Mouse (Mus musculus) CD4-positive helper T cell, adult 2 months (primary cell): ENCODE measurements around the gene Ddx54.

Experiments
- DNase-seq: peaks from one replicate; pipeline ENCODE4 v3.0.0-alpha.2; 2012; ENCODE audit warnings: low read depth, missing footprints, low spot score

Gene Ddx54

DNA sequence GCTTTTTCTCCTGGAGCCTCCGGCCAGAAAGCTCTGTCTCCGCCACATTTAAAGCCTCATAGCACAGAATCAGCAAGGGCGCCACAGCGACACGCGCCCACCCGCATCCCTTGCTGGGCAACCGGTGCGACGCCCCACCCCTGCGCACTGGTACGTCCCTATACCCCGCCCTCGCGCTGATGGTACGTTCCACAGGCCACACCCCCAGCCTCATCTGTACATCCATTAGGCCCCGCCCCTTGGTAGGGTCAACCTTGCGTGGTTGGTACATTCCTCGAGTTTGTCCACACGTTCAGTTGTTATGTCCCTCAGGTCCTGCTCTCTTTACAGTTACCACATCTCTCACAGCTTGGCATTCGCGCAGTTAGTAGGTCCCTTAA lies at the start of gene Ddx54, which contains the start of gene Rita1:
Gene Ddx54 (plus strand): TSS at position 298 of the 380 bp plus-strand sequence.
Gene Rita1 (minus strand): TSS at position 148 of the 380 bp plus-strand sequence.
- no peak for DNase-seq

DNA sequence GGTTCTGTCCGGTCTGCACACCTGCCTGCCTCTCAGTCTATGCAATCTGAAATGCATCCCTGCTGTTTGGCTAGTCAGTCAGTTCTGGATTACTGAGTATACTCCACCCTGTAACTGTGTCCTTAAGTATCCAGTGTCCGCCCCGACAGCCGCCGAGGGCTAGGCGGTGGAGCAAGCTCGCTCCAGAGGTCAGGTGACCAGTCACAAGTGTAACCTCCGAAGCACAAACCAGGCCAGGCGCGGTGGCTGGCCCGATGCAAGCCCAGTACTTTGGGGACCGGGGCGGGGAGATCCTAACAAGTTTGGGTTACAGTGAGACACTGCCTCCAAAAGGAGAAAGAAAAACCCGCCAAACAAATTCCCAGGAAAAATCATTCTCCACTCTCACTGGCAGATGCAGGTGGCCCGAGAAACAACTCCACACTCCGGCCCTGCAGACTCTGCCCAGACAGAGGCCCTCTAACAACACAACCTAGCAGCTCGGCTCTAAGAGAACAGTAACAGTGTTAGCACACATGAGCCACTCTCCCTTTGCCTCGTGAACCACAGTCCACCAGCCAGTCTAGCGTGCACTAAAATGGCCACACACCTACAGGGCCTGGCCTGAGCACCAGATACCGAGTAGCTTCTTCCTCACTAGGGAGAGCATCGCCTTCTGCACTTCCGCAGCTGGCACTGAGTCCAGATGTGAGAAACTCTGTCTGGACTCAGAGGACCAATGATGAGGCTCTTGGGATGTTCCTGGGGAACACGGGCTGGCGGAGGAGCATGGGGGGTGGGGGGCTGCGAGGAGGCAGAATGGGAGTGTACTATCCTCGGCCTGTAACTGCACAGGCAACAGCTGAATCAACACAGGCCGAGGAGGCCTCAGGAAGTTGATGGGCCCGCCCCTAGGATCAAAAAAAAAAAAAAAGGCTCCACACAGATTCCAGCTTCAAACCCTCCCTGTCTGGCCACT lies 49.3 kb upstream of the Ddx54 start:
- DNase-seq: no peak

DNA sequence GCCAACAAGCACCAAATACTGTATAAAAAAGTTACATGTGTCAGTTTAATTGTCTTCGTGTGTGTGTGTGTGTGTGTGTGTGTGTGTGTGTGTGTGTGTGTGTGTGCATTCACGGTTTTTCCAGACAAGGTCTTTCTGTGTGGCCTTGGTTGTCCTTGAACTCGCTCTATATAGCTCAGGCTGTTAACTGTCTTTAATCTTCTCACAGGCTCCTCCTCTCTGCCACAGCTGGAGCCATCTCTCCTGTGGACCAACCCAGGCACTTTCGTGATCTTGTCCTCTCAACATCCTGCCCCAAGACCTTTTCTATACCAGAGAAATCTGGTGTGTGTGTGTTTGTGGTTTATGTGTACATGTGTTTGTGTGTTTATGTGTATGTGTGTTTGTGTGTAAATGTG lies 48.6 kb upstream of the Ddx54 start:
- DNase-seq: no peak

GRCm38 (mm10) chr5:120565171-120565905 lies 47.2 kb upstream of the Ddx54 start:
- DNase-seq: no peak

- no peak for DNase-seq
Measured at GRCm38 (mm10) chr5:120566101-120566500, 46.4 kb upstream of the Ddx54 start.

- DNase-seq: no peak
Measured at GRCm38 (mm10) chr5:120566681-120567252, 45.8 kb upstream of the Ddx54 start.

- DNase-seq: no peak
Measured at GRCm38 (mm10) chr5:120567253-120567701, 45.3 kb upstream of the Ddx54 start.

DNA sequence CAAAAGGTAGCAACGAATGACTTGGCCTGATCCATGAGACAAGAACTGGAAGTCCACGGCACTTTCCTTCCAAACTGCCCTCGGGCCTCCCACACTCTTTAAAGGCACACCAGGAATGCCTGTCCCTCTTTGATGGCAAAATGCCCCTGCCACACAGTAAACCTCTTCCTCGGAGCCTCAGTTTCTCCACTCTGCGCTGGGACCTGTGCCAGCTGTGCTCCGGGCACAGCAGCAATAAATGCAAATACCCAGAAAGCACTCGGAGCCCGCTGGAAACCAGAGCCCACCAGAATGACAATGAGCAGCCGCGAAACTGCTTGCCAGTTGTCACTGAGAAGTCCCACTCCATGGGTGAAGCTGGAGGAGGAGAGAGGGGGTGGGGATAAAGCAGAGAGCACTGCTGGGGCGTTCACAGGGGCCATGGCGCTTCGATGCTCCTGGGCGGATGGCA lies 44.8 kb upstream of the Ddx54 start:
- no peak for DNase-seq

DNA sequence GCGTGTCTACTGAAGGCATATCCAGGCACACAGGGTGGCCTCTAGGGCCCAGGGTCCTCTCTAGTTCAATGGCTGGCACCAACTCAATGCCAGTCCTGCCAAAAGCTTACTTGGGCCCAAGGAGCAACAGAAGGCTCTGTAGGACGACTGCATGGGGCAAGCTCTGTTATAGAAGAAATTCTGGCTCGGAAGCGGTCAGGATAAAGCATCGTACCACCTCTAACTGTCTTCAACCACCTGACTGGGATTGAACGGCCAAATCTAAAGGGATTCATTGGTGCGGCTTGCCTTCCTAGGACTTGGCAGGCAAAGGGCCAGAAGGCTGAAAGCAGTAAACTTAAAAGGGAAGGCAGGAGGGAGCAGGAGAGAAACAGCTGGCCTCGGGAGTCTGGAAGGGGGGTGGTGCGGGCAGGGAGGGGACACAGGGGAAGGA lies 44.2 kb upstream of the Ddx54 start:
- no peak for DNase-seq

GRCm38 (mm10) chr5:120568964-120569363 lies 43.6 kb upstream of the Ddx54 start:
- no peak for DNase-seq

- DNase-seq: no peak
Measured at GRCm38 (mm10) chr5:120569791-120570190, 42.7 kb upstream of the Ddx54 start.

DNA sequence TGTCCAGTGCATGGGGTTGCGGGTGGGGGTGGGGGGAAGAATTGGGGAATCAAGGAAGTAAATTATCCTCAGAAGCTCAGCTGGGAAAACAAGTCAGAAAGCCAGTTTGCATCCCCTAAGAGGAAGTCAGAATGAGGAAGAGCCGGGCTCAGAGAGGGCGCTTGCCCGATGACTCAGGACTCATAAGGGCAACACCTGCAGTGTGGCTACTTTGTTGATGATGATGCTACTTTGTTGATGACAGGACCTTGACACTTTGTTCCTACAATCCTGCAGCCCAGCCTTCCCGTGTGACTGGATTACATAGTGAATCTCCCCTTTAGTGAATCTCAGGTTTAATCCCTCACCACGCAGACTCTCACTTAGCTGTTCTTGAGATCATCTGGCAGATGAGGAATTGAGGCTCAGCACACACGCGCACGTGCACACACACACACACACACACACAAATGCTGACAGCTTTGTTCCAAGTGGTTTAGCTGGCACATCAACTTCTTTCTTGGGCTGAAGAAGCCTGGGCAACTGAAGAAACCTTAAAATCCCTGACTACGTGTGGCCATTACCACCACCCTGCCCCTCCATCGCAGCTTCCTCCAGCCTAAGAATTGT lies 42.1 kb upstream of the Ddx54 start:
- DNase-seq: no peak

GRCm38 (mm10) chr5:120571056-120571740 lies 41.3 kb upstream of the Ddx54 start:
- no peak for DNase-seq

GRCm38 (mm10) chr5:120574469-120575063 lies 38.0 kb upstream of the Ddx54 start:
- no peak for DNase-seq

- peak; percentile 47 for DNase-seq
Measured at GRCm38 (mm10) chr5:120576781-120577301, 35.7 kb upstream of the Ddx54 start.

GRCm38 (mm10) chr5:120577935-120578441 lies 34.6 kb upstream of the Ddx54 start:
- DNase-seq: peak; percentile 62

DNA sequence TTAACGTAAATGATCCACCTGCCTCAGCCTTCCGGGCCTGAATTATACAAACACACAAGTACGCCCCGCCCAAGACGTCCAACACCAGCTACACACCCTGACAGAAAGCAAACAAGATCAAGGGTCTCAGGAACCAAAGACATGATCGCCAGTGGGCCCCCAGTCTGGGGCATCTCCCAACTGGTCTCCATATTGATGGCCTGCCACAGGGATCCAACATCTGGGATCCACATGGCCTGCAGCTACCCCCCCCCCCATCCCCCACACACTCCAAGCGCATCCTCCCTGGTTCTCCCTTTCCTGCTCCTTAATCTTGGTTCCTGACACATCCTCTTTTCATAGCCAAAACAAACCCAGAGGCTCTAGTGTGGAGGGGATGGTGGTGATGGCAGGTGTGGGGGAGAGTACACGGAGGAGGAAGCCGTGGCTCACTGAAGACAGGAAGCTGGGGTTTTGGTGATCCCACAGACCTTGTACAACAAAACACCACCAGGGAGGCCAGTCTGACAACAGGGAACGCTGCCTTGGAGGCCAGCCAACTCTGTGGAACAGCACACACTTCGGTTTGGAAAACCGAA lies 33.9 kb upstream of the Ddx54 start:
- peak; percentile 83 for DNase-seq

DNA sequence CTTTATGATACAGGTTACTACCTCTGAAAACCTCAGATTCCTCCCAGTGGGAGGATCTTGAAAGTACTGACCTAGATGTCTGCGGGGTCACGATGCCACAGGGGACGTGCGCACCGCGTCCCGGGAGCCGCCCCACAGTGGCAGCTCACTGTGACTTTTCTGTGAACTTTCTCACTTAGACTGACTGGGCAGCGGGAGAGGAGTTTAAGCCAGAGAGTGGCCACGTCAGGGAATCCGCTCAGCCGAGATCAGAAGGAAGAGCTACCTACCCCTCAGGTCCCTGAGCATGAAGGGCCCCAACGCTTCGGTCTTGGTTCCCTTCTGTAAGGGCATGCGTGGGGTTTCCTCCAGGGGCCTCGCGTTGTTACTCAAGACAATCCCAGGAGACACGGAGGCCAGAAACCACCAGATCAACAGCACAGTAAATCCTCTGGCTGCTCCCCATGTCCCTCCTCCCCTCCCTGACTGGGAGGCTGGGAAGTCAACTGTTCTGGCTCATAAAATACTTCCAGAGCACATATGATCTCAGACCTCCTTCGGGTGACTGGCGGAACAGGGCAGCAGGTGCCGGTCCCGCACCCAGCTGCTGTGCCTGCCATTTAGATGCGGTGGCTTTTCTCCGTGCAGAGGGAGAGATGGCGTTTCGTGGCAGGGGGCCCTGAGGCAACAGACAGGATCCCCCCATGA lies 33.2 kb upstream of the Ddx54 start:
- peak; percentile 66 for DNase-seq
